Mouse (Mus musculus): ENCODE results near the gene Foxn3.

Gene Foxn3

GRCm38 (mm10) chr12:99293532-99293931, 269.9 kb downstream of the Foxn3 start:
- no peak for DNase-seq (ENCODE audit: low spot score)

GRCm38 (mm10) chr12:99292152-99292551, 271.2 kb downstream of the Foxn3 start:
- DNase-seq (ENCODE audit: low spot score) = no peak

GRCm38 (mm10) chr12:99287081-99287480, 276.3 kb downstream of the Foxn3 start:
- DNase-seq (ENCODE audit: low spot score) = no peak

GRCm38 (mm10) chr12:99286662-99287061, 276.7 kb downstream of the Foxn3 start:
- DNase-seq (ENCODE audit: low spot score) = peak; percentile 38

- DNase-seq (ENCODE audit: low spot score) = no peak
Observed at GRCm38 (mm10) chr12:99285656-99286055, 277.7 kb downstream of the Foxn3 start.

- no peak for DNase-seq (ENCODE audit: low spot score)
Observed at GRCm38 (mm10) chr12:99285199-99285598, 278.2 kb downstream of the Foxn3 start.

- DNase-seq (ENCODE audit: low spot score) = no peak
Observed at GRCm38 (mm10) chr12:99284419-99285069, 278.8 kb downstream of the Foxn3 start.

GRCm38 (mm10) chr12:99280826-99281225, 282.6 kb downstream of the Foxn3 start:
- DNase-seq (ENCODE audit: low spot score) = no peak

- peak; percentile 31 for DNase-seq (ENCODE audit: low spot score)
Observed at GRCm38 (mm10) chr12:99280291-99280690, 283.1 kb downstream of the Foxn3 start.

GRCm38 (mm10) chr12:99279426-99279825, 284.0 kb downstream of the Foxn3 start:
- peak; percentile 64 for DNase-seq (ENCODE audit: low spot score)

- DNase-seq (ENCODE audit: low spot score) = no peak
Observed at GRCm38 (mm10) chr12:99274589-99274988, 288.8 kb downstream of the Foxn3 start.

GRCm38 (mm10) chr12:99269396-99269795, 294.0 kb downstream of the Foxn3 start:
- peak; percentile 29 for DNase-seq (ENCODE audit: low spot score)

- no peak for DNase-seq (ENCODE audit: low spot score)
Observed at GRCm38 (mm10) chr12:99268954-99269353, 294.4 kb downstream of the Foxn3 start.

- no peak for DNase-seq (ENCODE audit: low spot score)
Observed at GRCm38 (mm10) chr12:99267732-99268131, 295.6 kb downstream of the Foxn3 start.

GRCm38 (mm10) chr12:99266434-99266833, 296.9 kb downstream of the Foxn3 start:
- no peak for DNase-seq (ENCODE audit: low spot score)

- DNase-seq (ENCODE audit: low spot score) = no peak
Observed at GRCm38 (mm10) chr12:99265777-99266176, 297.6 kb downstream of the Foxn3 start.

GRCm38 (mm10) chr12:99264386-99264785, 299.0 kb downstream of the Foxn3 start:
- DNase-seq (ENCODE audit: low spot score) = no peak

- DNase-seq (ENCODE audit: low spot score) = peak; percentile 30
Observed at GRCm38 (mm10) chr12:99263592-99264335, 299.6 kb downstream of the Foxn3 start.

GRCm38 (mm10) chr12:99262840-99263239, 300.5 kb downstream of the Foxn3 start:
- no peak for DNase-seq (ENCODE audit: low spot score)

GRCm38 (mm10) chr12:99262066-99262599, 301.2 kb downstream of the Foxn3 start:
- peak; percentile 18 for DNase-seq (ENCODE audit: low spot score)

- DNase-seq (ENCODE audit: low spot score) = peak; percentile 54
Observed at GRCm38 (mm10) chr12:99260171-99260570, 303.2 kb downstream of the Foxn3 start.

GRCm38 (mm10) chr12:99257570-99257969, 305.8 kb downstream of the Foxn3 start:
- DNase-seq (ENCODE audit: low spot score) = no peak

- DNase-seq (ENCODE audit: low spot score) = no peak
Observed at GRCm38 (mm10) chr12:99256997-99257396, 306.4 kb downstream of the Foxn3 start.
